Mouse (Mus musculus): ENCODE results near the gene Nemp1. TPM values are rescaled to one million over a fixed set of nuclear protein-coding genes. Genes with fewer than 3 reads are reported as not detected.

Nemp1 gene
- total and polyA plus RNA-seq, 2 experiments from 2014 or later, result 1.4 to 3.2 TPM

DNA sequence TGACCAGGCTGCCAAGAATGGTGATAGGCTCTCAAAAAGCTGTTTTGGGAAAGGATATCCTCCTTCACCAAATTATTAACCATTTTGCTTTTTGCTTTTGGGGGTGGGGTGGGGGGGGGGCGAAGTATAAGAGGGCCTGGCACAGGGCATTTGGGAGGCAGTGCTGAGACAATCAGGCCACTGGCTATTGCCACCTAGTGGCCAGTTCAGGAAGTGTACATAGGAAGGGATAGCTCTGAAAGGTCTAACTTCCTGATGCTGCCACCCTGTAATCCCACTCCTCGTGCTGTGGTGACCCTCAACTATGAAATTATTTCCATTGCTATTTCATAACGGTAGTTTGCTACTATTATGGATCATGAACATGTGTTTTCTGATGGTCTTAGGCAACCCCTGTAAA is 40.3 kb upstream of the Nemp1 start:
- Histone ChIP-seq H3K4me1 (ENCODE audit: insufficient read depth, low read length) (no peaks in the 10 kb centered on the region), H3K36me3 (ENCODE audit: insufficient read depth, low read length) (no peaks in the 10 kb centered on the region), H3K4me2 (ENCODE audit: low read depth, low read length, poor library complexity, severe bottlenecking) (no peak overlapping the region), H3K27me3 (ENCODE audit: insufficient read depth, low read length) (no peaks in the 10 kb centered on the region), H3K9me3 (ENCODE audit: low read length) (no peaks in the 10 kb centered on the region), H3K4me3 (ENCODE audit: low read depth, low read length) (no peak overlapping the region), H3K27ac (ENCODE audit: low read depth, low read length) (no peak overlapping the region), H3K9ac (replicated peaks; ENCODE audit: low read length, poor library complexity, severe bottlenecking) (no peak overlapping the region)
- peak; percentile 62 for TF ChIP-seq CTCF (IDR thresholded peaks at IDR 0.05)
- ATAC-seq (ENCODE audit: low FRiP score), result peak; percentile 47; the same call in 1 of the 2 replicates
- peak; percentile 57 for DNase-seq (ENCODE audit: low spot score)
- 79% methylated on average over 3 of the region's 3 CpGs for WGBS

DNA sequence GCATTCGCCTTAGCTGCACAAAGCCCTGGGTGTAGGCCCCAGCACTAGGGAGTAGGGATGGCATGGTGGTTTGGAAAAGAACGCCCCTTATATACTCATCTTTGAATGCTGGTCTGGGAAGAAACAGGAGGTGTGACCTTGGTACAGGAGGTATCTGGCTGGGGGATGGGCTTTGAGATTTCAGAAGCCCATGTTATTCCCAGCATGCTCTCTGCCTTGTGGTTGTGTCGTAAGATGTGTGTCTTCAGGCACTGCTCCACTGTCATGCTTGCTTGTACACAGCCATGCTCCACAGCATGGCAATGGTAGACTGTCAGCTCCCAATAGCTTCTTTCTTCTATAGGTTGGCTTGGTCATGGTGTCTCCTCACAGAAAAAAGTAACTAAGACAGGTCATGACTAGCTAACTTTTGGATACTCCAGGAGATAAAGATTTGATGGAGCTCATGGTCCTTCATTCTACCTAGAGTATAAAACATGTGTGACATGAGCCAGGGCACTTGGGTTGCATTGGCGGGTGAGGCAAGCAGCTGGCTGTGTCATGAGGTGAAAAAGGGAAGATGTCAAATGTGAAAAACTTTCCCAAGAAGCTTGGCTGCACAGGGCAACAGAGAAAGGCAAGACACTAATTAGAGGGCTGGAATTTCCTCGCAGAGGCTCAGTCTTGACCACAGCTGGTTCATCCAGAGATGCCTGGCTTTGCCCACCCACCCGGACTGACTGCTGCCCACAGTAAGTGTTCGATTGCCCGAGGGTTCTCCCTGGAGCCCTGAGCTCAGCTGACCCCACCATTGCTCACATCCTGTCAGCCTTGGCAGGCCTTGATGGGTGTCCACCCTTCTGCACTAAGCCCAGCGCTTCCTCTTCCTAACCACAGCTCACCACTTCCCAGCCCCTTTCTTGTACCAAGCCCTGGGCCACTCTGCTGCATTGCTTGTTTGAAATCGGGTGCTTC is 35.2 kb upstream of the Nemp1 start:
- WGBS, result 89% methylated on average over 10 of the region's 10 CpGs
- no peaks in the 10 kb centered on the region for H3K27me3 ChIP-seq (ENCODE audit: insufficient read depth, low read length)
- H3K27ac ChIP-seq (ENCODE audit: low read depth, low read length), result no peak overlapping the region
- H3K36me3 ChIP-seq (ENCODE audit: insufficient read depth, low read length), result no peaks in the 10 kb centered on the region
- no peak for DNase-seq (ENCODE audit: low spot score)
- H3K4me2 ChIP-seq (ENCODE audit: low read depth, low read length, poor library complexity, severe bottlenecking), result no peak overlapping the region
- no peak for ATAC-seq (ENCODE audit: low FRiP score)
- no peak overlapping the region for H3K9ac ChIP-seq (replicated peaks; ENCODE audit: low read length, poor library complexity, severe bottlenecking)
- no peak overlapping the region for H3K4me3 ChIP-seq (ENCODE audit: low read depth, low read length)
- H3K9me3 ChIP-seq (ENCODE audit: low read length), result no peaks in the 10 kb centered on the region
- H3K4me1 ChIP-seq (ENCODE audit: insufficient read depth, low read length), result no peaks in the 10 kb centered on the region
- TF ChIP-seq CTCF (IDR thresholded peaks at IDR 0.05), result no peak

DNA sequence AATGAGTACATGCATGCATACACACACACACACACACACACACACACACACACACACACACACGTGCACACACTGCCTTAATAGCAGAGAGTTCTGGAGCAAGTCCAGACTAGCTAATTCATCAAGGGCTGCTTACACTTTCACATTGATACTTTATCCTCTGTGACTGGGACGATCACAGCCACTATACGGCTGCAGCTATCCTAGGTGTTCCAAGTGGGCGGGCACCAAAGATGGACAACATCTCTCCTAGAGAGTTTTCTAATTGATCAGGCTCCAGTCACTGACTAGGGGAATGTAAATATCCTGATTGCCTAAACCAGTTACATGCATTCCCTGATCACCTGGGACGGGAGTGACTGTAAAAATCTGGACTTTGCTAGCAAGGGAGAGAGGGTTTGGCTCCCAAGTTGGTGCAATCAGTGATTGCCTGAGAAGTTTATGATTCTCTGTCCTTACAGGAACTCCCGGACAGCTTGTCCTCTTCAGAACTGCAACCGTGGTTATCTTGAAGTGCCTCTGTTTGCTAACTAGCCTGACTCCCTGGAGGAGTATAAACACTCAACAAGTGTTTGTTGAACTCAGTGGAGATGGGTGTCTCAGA is 33.9 kb upstream of the Nemp1 start:
- TF ChIP-seq CTCF (IDR thresholded peaks at IDR 0.05), result no peak
- WGBS, result 81% methylated on average over 7 of the region's 7 CpGs
- Histone ChIP-seq H3K27ac (ENCODE audit: low read depth, low read length) (no peak overlapping the region), H3K4me2 (ENCODE audit: low read depth, low read length, poor library complexity, severe bottlenecking) (no peak overlapping the region), H3K36me3 (ENCODE audit: insufficient read depth, low read length) (no peaks in the 10 kb centered on the region), H3K9me3 (ENCODE audit: low read length) (no peaks in the 10 kb centered on the region), H3K4me1 (ENCODE audit: insufficient read depth, low read length) (no peaks in the 10 kb centered on the region), H3K4me3 (ENCODE audit: low read depth, low read length) (no peak overlapping the region), H3K27me3 (ENCODE audit: insufficient read depth, low read length) (no peaks in the 10 kb centered on the region), H3K9ac (replicated peaks; ENCODE audit: low read length, poor library complexity, severe bottlenecking) (no peak overlapping the region)
- ATAC-seq (ENCODE audit: low FRiP score) (no peak), DNase-seq (ENCODE audit: low spot score) (no peak)

DNA sequence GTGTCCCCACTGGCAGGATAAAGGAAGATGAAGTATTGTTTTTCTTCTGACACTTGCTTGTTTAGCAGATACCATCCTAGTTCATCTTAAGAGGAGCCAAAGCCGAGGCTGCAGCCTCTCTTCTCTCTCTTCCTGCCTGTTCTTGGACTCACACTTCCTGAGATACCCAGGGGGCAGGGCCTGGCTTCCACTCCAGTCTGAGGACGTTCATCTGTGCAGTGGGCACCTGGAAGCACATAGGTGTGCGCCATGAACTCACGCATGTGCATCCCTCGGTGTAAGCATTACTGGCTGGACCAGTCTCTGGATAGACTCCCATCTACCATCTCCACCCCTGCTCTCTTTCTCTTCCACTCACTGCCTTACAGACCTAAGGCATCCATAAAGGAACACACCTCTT is 26.3 kb upstream of the Nemp1 start:
- no peaks in the 10 kb centered on the region for H3K9me3 ChIP-seq (ENCODE audit: low read length)
- no peaks in the 10 kb centered on the region for H3K4me1 ChIP-seq (ENCODE audit: insufficient read depth, low read length)
- H3K4me2 ChIP-seq (ENCODE audit: low read depth, low read length, poor library complexity, severe bottlenecking), result no peak overlapping the region
- DNase-seq (ENCODE audit: low spot score) (no peak), ATAC-seq (ENCODE audit: low FRiP score) (no peak)
- H3K36me3 ChIP-seq (ENCODE audit: insufficient read depth, low read length), result no peaks in the 10 kb centered on the region
- WGBS, result 70% methylated on average over 5 of the region's 5 CpGs
- H3K4me3 ChIP-seq (ENCODE audit: low read depth, low read length), result no peak overlapping the region
- peaks cover 24% of the 10 kb centered on the region for H3K27me3 ChIP-seq (ENCODE audit: insufficient read depth, low read length)
- no peak for TF ChIP-seq CTCF (IDR thresholded peaks at IDR 0.05)
- H3K9ac ChIP-seq (replicated peaks; ENCODE audit: low read length, poor library complexity, severe bottlenecking), result no peak overlapping the region
- no peak overlapping the region for H3K27ac ChIP-seq (ENCODE audit: low read depth, low read length)

DNA sequence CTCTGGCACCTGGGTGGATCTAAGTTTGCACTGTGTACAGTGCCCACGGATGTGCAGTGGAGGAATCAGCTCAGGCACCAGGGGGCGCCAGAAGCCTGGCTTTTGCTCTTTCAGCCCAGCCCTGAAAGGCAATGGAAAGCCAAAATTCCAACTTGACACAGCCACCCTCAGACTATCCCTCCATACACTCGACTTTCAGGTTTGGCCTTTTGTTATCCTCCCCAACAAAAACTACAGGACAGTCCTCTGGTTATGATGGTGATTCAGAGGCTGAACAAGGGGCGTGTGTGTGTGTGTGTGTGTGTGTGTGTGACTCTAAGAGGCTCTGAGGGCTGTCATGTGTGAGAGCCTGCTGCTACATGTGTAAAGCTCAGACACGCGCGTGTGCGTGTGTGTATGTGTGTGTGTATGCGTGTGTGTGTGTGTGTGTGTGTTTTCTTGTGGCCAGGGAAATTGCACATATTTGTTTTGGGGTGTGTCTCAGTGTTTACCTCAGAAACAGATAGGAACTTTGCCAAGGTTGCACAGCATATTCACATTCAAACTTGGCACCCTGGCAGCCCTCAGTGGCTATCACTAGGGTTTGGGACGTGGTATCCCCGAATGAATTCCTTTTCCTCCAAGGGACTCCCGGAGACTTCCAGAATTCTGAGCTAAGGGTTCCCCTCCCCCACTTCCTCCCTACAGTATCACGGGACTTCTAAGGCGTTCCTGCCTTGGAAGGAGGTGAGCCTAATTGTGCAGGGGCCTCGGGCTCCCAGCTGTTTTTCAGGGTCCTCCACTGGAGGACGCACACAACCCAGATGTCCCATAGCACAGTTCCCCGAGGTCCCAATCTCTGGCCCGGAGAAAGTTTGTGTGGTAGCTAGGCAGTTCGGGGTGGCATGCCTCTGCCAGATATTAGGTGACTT is 24.6 kb upstream of the Nemp1 start:
- peak overlapping the region; percentile 30; the same call in 1 of the 2 replicates for H3K4me3 ChIP-seq (ENCODE audit: low read depth, low read length)
- H3K4me2 ChIP-seq (ENCODE audit: low read depth, low read length, poor library complexity, severe bottlenecking), result peak overlapping the region; percentile 48
- DNase-seq (ENCODE audit: low spot score) (peak; percentile 74), ATAC-seq (ENCODE audit: low FRiP score) (no peak)
- no peaks in the 10 kb centered on the region for H3K4me1 ChIP-seq (ENCODE audit: insufficient read depth, low read length)
- no peak overlapping the region for H3K9ac ChIP-seq (replicated peaks; ENCODE audit: low read length, poor library complexity, severe bottlenecking)
- H3K9me3 ChIP-seq (ENCODE audit: low read length), result no peaks in the 10 kb centered on the region
- H3K27me3 ChIP-seq (ENCODE audit: insufficient read depth, low read length), result peaks cover 24% of the 10 kb centered on the region
- H3K36me3 ChIP-seq (ENCODE audit: insufficient read depth, low read length), result no peaks in the 10 kb centered on the region
- TF ChIP-seq CTCF (IDR thresholded peaks at IDR 0.05), result peak; percentile 80
- 6% methylated on average over 19 of the region's 19 CpGs for WGBS
- 0 out of 2 replicates have a peak overlapping the region, but pooled peaks have one; percentile 38 for H3K27ac ChIP-seq (ENCODE audit: low read depth, low read length)
